Mouse (Mus musculus): ENCODE results near the gene Arhgef39. TPM values are rescaled to one million over a fixed set of nuclear protein-coding genes. Genes with fewer than 3 reads are reported as not detected.

The Arhgef39 gene
- total and polyA plus RNA-seq, 2 experiments from 2014 or later: 3.9 to 4.5 TPM

DNA sequence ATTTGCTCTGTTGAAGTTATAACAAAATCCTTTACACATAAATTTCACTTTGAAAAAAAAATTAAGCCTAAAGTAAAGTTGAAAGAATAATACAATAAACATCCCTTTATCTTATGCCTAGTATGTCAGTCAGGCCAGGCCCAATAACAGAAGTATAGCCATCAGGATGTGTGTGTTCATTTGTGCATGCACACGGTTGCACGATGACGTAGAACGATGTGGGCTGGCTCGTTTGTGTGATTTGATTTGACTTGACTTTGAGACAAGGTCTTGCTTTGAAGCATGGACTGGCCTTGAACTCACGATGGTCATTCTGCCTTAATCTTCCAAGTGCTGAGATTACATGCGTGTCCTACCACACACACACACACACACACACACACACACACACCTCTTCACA lies 32.6 kb downstream of the Arhgef39 start:
- Histone ChIP-seq H3K36me3 (ENCODE audit: insufficient read depth) (no peaks in the 10 kb centered on the region), H3K9ac (no peak overlapping the region), H3K9me3 (ENCODE audit: low read length) (no peaks in the 10 kb centered on the region), H3K4me2 (ENCODE audit: low read depth) (no peak overlapping the region), H3K27ac (ENCODE audit: low read depth, low read length) (no peak overlapping the region), H3K27me3 (ENCODE audit: insufficient read depth, low read length) (no peaks in the 10 kb centered on the region), H3K4me1 (ENCODE audit: insufficient read depth) (no peaks in the 10 kb centered on the region), H3K4me3 (ENCODE audit: low read depth, low read length) (no peak overlapping the region)
- no peak for DNase-seq
- ATAC-seq: no peak
- 88% methylated on average over 7 of the region's 7 CpGs for WGBS
- TF ChIP-seq CTCF (IDR thresholded peaks at IDR 0.05; ENCODE audit: low read depth): no peak

DNA sequence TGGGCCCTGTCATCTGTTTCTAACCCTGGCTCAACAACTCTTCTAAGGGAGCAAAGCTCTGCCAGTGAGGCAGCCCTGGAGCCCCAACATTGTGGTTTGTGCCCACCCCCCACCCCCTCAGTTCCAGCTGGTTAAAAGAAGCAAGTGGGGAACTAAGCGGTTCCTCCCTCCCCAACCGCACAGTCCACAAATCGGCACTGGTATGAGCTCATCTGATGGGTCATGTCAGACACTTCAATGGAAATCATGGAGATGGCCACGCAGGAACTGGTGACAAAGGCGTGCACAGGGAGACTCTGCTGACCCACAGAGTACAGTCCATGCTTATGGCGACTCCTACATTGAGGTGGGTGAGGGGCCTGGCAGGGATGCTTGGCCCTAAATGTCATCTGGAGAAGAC lies 33.6 kb downstream of the Arhgef39 start:
- no peak overlapping the region for H3K9ac ChIP-seq
- no peaks in the 10 kb centered on the region for H3K4me1 ChIP-seq (ENCODE audit: insufficient read depth)
- no peak overlapping the region for H3K4me2 ChIP-seq (ENCODE audit: low read depth)
- DNase-seq (no peak), ATAC-seq (no peak)
- WGBS: 86% methylated on average over 6 of the region's 6 CpGs
- no peak overlapping the region for H3K27ac ChIP-seq (ENCODE audit: low read depth, low read length)
- H3K27me3 ChIP-seq (ENCODE audit: insufficient read depth, low read length): no peaks in the 10 kb centered on the region
- H3K36me3 ChIP-seq (ENCODE audit: insufficient read depth): no peaks in the 10 kb centered on the region
- TF ChIP-seq CTCF (IDR thresholded peaks at IDR 0.05; ENCODE audit: low read depth): no peak
- no peak overlapping the region for H3K4me3 ChIP-seq (ENCODE audit: low read depth, low read length)
- H3K9me3 ChIP-seq (ENCODE audit: low read length): no peaks in the 10 kb centered on the region

DNA sequence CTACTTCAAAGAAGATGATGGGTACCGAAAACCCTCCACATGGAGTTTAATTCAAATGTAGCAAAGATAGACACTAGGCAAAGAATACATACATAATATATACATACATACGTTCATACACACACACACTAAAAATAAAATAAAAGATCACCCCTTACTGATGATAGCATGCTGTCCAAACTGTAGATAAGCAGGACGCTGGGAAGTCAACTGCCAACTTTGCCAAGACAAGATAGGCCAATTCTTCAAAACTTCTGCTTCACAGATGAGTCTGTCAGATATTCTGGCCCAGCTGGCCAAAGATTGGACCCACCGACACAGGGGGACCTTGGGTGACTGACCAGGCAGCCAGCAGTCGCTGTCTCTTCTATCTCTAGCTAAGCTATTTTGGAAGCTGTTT lies 36.4 kb downstream of the Arhgef39 start:
- WGBS: 95% methylated on average over 5 of the region's 5 CpGs
- no peak for TF ChIP-seq CTCF (IDR thresholded peaks at IDR 0.05; ENCODE audit: low read depth)
- H3K4me2 ChIP-seq (ENCODE audit: low read depth): no peak overlapping the region
- no peaks in the 10 kb centered on the region for H3K9me3 ChIP-seq (ENCODE audit: low read length)
- H3K27me3 ChIP-seq (ENCODE audit: insufficient read depth, low read length): no peaks in the 10 kb centered on the region
- H3K4me1 ChIP-seq (ENCODE audit: insufficient read depth): no peaks in the 10 kb centered on the region
- ATAC-seq (no peak), DNase-seq (no peak)
- no peaks in the 10 kb centered on the region for H3K36me3 ChIP-seq (ENCODE audit: insufficient read depth)
- no peak overlapping the region for H3K9ac ChIP-seq
- H3K4me3 ChIP-seq (ENCODE audit: low read depth, low read length): no peak overlapping the region
- no peak overlapping the region for H3K27ac ChIP-seq (ENCODE audit: low read depth, low read length)

DNA sequence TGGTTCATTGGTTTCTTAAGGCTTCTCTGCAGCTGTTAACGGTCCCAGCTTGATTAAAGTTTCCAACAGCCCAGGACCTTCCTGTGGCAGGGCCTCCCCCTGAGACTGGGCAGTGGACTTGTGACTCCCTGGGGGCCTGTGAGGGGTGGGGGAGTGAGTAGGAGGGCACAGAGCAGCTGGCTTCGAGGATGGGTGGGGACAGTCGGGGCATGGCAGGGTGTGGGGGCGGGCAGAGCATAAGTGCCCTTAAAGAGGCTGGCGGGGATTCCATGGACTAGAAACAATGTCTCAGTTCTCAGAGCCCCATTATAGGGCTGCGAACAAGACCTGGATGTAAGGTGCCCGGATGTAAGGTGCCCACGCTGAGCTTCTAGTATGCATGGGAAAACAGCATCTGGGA lies 42.4 kb downstream of the Arhgef39 start:
- no peaks in the 10 kb centered on the region for H3K36me3 ChIP-seq (ENCODE audit: insufficient read depth)

DNA sequence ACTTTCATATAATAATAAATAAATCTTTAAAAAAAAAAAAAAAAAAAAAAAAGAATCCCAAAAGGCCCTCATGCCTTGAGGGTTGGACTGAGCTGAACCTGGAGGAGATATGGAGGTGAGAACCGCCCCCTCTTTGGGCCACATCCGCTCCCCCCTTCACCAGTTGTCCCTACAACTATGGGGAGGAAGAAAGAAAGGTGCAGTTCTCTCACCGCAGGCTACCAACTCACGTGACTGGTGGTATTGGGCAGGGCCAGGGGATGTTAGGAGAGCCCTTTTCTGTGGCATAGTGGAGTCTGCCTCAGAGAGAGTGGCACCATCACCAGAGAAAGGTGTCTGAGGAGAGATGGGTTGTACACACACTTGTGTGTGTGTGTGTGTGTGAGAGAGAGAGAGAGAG lies 43.0 kb downstream of the Arhgef39 start:
- TF ChIP-seq CTCF (IDR thresholded peaks at IDR 0.05; ENCODE audit: low read depth): no peak
- Histone ChIP-seq H3K27me3 (ENCODE audit: insufficient read depth, low read length) (peaks cover 9% of the 10 kb centered on the region), H3K9ac (no peak overlapping the region), H3K27ac (ENCODE audit: low read depth, low read length) (no peak overlapping the region), H3K4me1 (ENCODE audit: insufficient read depth) (no peaks in the 10 kb centered on the region), H3K36me3 (ENCODE audit: insufficient read depth) (no peaks in the 10 kb centered on the region), H3K4me2 (ENCODE audit: low read depth) (no peak overlapping the region), H3K4me3 (ENCODE audit: low read depth, low read length) (no peak overlapping the region), H3K9me3 (ENCODE audit: low read length) (no peaks in the 10 kb centered on the region)
- WGBS: 32% methylated on average over 4 of the region's 4 CpGs
- DNase-seq (no peak), ATAC-seq (no peak)

More for the DNA sequence above, 42.4 kb downstream of the Arhgef39 start:
- no peak overlapping the region for H3K4me3 ChIP-seq (ENCODE audit: low read depth, low read length)
- no peaks in the 10 kb centered on the region for H3K4me1 ChIP-seq (ENCODE audit: insufficient read depth)
- no peak for ATAC-seq
- no peak for TF ChIP-seq CTCF (IDR thresholded peaks at IDR 0.05; ENCODE audit: low read depth)
- no peak overlapping the region for H3K9ac ChIP-seq
- 34% methylated on average over 8 of the region's 8 CpGs for WGBS
- no peaks in the 10 kb centered on the region for H3K9me3 ChIP-seq (ENCODE audit: low read length)
- H3K27me3 ChIP-seq (ENCODE audit: insufficient read depth, low read length): peaks cover 9% of the 10 kb centered on the region
- DNase-seq: no peak
- no peak overlapping the region for H3K4me2 ChIP-seq (ENCODE audit: low read depth)
- H3K27ac ChIP-seq (ENCODE audit: low read depth, low read length): no peak overlapping the region

DNA sequence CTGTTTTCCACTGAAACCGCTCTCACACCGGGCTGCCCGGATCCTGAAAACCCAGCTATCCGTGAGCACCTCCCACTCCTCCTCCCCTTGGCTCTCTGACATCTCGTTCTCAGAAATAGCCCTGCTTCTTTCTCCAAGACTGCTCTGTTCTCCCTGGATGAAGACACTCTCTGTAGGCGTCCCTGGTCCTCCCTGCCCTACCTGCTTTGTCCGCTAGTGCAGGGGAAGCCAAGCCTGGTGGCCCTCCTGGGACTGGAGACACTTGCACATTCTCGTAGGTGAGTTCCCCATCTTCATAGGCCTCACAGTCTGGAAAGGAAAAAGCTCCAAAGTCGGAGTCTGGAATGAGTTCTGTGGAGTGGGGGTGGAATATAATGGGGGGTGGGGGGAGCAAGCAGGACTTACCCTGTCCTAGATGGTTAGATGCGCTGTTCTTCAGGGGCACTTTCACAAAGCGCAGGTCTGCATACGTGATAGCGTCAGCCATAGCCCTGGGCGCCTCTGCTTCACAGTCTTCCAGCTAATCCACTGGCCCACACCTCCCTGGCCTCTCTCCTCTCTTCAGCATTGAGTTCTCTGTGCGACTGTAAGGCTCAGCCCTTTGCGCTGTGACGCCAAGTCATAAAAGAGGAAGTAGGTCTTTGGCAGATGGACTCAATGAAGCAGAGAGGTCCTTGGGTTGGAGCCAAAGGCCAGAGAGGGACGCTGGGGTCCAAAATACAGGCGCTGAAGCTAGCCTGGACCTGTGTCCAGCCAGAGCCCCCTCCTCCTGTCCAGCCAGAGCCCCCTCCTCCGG lies 45.3 kb downstream of the Arhgef39 start, which contains the start of gene Cd72:
Cd72 (minus strand) TSS at position 588 of the 796 bp plus-strand sequence.
- H3K36me3 ChIP-seq (ENCODE audit: insufficient read depth): no peaks in the 10 kb centered on the region
- H3K4me3 ChIP-seq (ENCODE audit: low read depth, low read length): peak within 1 kb of the TSS; percentile 2; the same call in 1 of the 2 replicates
- 35% methylated on average over 20 of the region's 20 CpGs for WGBS
- H3K9me3 ChIP-seq (ENCODE audit: low read length): no peaks in the 10 kb centered on the region
- peaks cover 9% of the 10 kb centered on the region for H3K27me3 ChIP-seq (ENCODE audit: insufficient read depth, low read length)
- DNase-seq (no peak), ATAC-seq (no peak)
- H3K27ac ChIP-seq (ENCODE audit: low read depth, low read length): no peak within 1 kb of the TSS
- no peak within 1 kb of the TSS for H3K9ac ChIP-seq
- H3K4me1 ChIP-seq (ENCODE audit: insufficient read depth): no peaks in the 10 kb centered on the region
- peak within 1 kb of the TSS; percentile 35 for H3K4me2 ChIP-seq (ENCODE audit: low read depth)
- no peak for TF ChIP-seq CTCF (IDR thresholded peaks at IDR 0.05; ENCODE audit: low read depth)

DNA sequence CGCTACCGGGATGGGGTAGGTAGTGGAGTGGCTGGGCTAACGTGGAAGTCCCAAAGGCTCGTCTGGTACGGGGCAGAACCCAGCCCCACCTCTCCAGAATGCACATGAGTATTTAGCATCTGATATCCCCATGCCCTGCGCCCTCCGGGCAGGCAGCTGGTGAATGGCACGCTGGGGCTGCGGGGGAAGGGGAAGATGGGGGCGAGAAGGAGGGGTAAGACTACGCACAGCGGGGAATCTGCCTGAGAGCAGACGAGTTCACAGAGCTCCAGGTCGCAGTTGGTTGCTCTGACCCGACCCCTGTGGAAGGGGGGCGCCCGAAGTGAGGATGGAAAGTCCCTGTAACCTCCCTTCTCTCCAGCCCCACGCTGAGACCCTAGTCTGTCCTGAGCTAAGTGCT lies 46.1 kb downstream of the Arhgef39 start:
- ATAC-seq: no peak
- H3K27ac ChIP-seq (ENCODE audit: low read depth, low read length): no peak overlapping the region
- DNase-seq: no peak
- peaks cover 9% of the 10 kb centered on the region for H3K27me3 ChIP-seq (ENCODE audit: insufficient read depth, low read length)
- TF ChIP-seq CTCF (IDR thresholded peaks at IDR 0.05; ENCODE audit: low read depth): no peak
- no peak overlapping the region; the same call in 1 of the 2 replicates for H3K9ac ChIP-seq
- peak overlapping the region; percentile 35 for H3K4me2 ChIP-seq (ENCODE audit: low read depth)
- H3K4me3 ChIP-seq (ENCODE audit: low read depth, low read length): peak overlapping the region; percentile 2; the same call in 1 of the 2 replicates
- no peaks in the 10 kb centered on the region for H3K4me1 ChIP-seq (ENCODE audit: insufficient read depth)
- peaks cover 2% of the 10 kb centered on the region; the same call in 1 of the 2 replicates for H3K36me3 ChIP-seq (ENCODE audit: insufficient read depth)
- no peaks in the 10 kb centered on the region for H3K9me3 ChIP-seq (ENCODE audit: low read length)
- under 1% methylated on average over 17 of the region's 18 CpGs for WGBS
